Mouse (Mus musculus) C2C12 (cell line): ENCODE data around the gene Kras.

Source experiments
- CTCF ChIP-seq: IDR thresholded peaks from one replicate; pipeline ENCODE4 v1.5.1; 2011; ENCODE audit not compliant: control insufficient read depth, insufficient read depth, insufficient read length
- MAX ChIP-seq: IDR thresholded peaks from one replicate; pipeline ENCODE4 v1.6.1; 2011; ENCODE audit warnings: mild to moderate bottlenecking, control low read depth
- MYOD1 ChIP-seq: IDR thresholded peaks from one replicate; pipeline ENCODE4 v1.6.1; 2011; ENCODE audit warnings: low read depth; ENCODE audit not compliant: control insufficient read depth, insufficient read length
- MYOG ChIP-seq: IDR thresholded peaks from one replicate; pipeline ENCODE4 v1.6.1; 2011; ENCODE audit not compliant: control insufficient read depth, insufficient read length; ENCODE audit errors: extremely low read depth
- USF1 ChIP-seq: IDR thresholded peaks from one replicate; pipeline ENCODE4 v1.6.1; 2011; ENCODE audit warnings: low read depth, mild to moderate bottlenecking, control low read depth, moderate library complexity

DNA sequence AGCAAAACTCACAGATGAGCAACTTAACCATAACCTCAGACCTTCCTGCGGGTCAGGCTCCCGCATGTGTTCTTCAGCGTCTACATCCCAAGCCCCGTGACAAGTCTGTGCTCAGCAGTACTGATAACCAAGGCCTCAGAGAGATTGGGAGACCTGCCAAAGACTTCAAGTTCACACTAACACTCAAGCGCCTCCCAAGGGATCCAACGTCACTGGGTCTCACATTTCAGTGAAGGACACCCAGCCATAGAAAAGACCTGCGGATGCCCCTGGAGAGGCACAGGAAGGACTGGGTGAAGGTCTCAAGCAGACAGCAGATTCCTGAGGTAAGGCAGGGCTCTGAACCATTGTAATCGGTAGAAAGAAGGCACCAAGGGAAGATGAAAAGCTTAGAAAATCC, 68.0 kb downstream of the Kras start:
- TF ChIP-seq CTCF (no peak), MAX (no peak), USF1 (no peak), MYOG (no peak), MYOD1 (no peak)
